Mouse (Mus musculus) CH12.LX (cell line): ENCODE measurements around the gene Smarca4.

ENCODE experiments used
- CTCF ChIP-seq, 2 experiments: IDR thresholded peaks in 1 of 2; conservative IDR thresholded peaks in 1 of 2; 2 replicates each; pipeline ENCODE4 v1.5.1; 2011 to 2012; ENCODE audit warnings: low read depth in 2 of 2, low read length in 2 of 2, improper control_type of control experiment in 1 of 2, inconsistent platforms in 1 of 2, mild to moderate bottlenecking in 1 of 2, moderate library complexity in 1 of 2
- E2F4 ChIP-seq: IDR thresholded peaks from 2 replicates; pipeline ENCODE4 v1.6.1; 2011; ENCODE audit warnings: low read depth, low read length, improper control_type of control experiment; ENCODE audit not compliant: insufficient replicate concordance
- EP300 ChIP-seq: IDR thresholded peaks from 2 replicates; pipeline ENCODE4 v1.6.1; 2011; ENCODE audit warnings: low read length, improper control_type of control experiment
- HCFC1 ChIP-seq: IDR thresholded peaks from 2 replicates; pipeline ENCODE4 v1.6.1; 2012; ENCODE audit warnings: low read depth, mild to moderate bottlenecking, inconsistent platforms, low read length, improper control_type of control experiment
- MAX ChIP-seq: IDR thresholded peaks from 2 replicates; pipeline ENCODE4 v1.6.1; 2011; ENCODE audit warnings: low read length, improper control_type of control experiment
- MAZ ChIP-seq: IDR thresholded peaks from 2 replicates; pipeline ENCODE4 v1.6.1; 2012; ENCODE audit warnings: low read depth, mild to moderate bottlenecking, inconsistent platforms, low read length, improper control_type of control experiment, moderate library complexity
- MXI1 ChIP-seq: IDR thresholded peaks from 2 replicates; pipeline ENCODE4 v1.6.1; 2011; ENCODE audit warnings: mild to moderate bottlenecking, low read depth, low read length, improper control_type of control experiment
- MYC ChIP-seq: IDR thresholded peaks from 2 replicates; pipeline ENCODE4 v1.6.1; 2011; ENCODE audit warnings: low read depth, mild to moderate bottlenecking, improper control_type of control experiment, low read length
- NELFE ChIP-seq: IDR thresholded peaks from 2 replicates; pipeline ENCODE4 v1.6.1; 2011; ENCODE audit warnings: low read depth, low read length, improper control_type of control experiment
- POLR2A ChIP-seq: IDR thresholded peaks from 2 replicates; pipeline ENCODE4 v1.6.1; 2011; ENCODE audit warnings: low read depth, mild to moderate bottlenecking, improper control_type of control experiment, low read length
- TBP ChIP-seq: conservative IDR thresholded peaks from 2 replicates; pipeline ENCODE4 v1.6.1; 2011; ENCODE audit warnings: low read depth, low read length, improper control_type of control experiment
- ZNF384 ChIP-seq: IDR thresholded peaks from 2 replicates; pipeline ENCODE4 v1.6.1; 2012; ENCODE audit warnings: low read depth, low read length, improper control_type of control experiment, inconsistent platforms

DNA sequence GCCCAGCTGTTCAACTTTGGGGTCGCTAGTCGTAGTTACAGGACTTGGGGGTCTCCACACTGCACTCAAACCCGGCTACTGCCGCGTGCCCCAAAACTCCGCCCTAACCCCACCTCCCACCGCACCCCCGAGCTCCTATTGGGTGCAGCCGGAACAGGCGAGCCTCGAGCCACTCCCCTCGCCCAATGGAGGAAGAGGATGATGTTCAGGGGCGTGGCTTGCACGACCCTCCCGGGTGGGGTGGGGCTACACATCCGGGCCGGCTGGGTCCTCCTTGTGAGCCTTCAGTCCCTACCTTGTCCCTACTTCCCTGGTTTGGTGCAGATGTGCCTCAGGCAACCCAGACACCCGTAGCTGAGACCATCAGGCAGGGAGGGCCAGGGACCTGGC, 108.2 kb downstream of the Smarca4 start:
- TF ChIP-seq MAX (peak; percentile 71), TBP (peak; percentile 63; the same call in 1 of the 2 replicates), EP300 (no peak), MYC (peak; percentile 80; the same call in 1 of the 2 replicates), ZNF384 (no peak), E2F4 (no peak), CTCF (conservative IDR thresholded peaks at IDR 0.05 in 1 of 2, IDR thresholded peaks at IDR 0.05 in 1 of 2; ENCODE audit: low read depth in 2 of 2, low read length in 2 of 2) (no peak), MXI1 (peak; percentile 18), POLR2A (peak; percentile 69), HCFC1 (no peak), MAZ (no peak), NELFE (peak; percentile 21; the same call in 1 of the 2 replicates)
